Mouse (Mus musculus) adrenal gland, adult (tissue): ENCODE data around the gene Defa31.
"Not testable (repeated sequence)": the region's sequence is repeated elsewhere in the genome, so short reads cannot be mapped to it uniquely, and the experiment has no call there.

Experiments
- DNase-seq, 2 experiments: peaks; one replicate each; pipeline ENCODE4 v3.0.0; 2022 to 2023; ENCODE audit warnings: low spot score in 1 of 2; ENCODE audit not compliant: inconsistent age in 2 of 2

Defa31 gene

DNA sequence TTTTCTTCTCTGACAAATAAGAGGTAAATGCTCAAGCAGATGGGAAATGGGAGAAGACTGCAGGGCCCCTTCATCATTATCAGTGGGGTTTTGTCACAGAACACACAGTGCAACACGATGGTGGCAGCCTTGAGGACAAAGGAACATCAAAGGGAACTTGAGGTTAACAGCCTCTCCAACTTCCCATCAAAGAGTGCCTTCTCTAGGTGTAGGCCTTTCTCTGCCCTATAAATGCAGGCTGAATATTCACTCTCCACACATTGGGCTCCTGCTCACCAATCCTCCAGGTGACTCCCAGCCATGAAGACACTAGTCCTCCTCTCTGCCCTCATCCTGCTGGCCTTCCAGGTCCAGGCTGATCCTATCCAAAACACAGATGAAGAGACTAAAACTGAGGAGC, at the start of gene Defa31:
Gene Defa31, plus strand, starts transcription at position 301 of the 400 bp plus-strand sequence.
- DNase-seq, result not testable (repeated sequence)

DNA sequence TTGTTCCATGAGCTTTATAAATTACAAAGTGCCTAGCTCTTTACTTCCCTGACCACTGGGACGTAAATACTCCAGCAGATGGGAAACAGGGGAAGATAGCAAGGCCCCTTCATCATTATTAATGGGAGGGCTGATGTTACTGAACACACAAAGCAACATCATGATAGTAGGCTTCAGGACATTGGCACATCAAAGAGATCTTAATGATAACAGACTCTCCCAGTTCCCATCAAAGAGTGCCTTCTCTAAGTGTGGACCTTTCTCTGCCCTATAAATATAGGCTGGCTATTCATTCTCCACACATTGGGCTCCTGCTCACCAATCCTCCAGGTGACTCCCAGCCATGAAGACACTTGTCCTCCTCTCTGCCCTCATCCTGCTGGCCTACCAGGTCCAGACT, 29.4 kb upstream of the Defa31 start, which contains the start of gene Defa22:
Gene Defa22, plus strand, starts transcription at position 301 of the 400 bp plus-strand sequence.
- not testable (repeated sequence) for DNase-seq

DNA sequence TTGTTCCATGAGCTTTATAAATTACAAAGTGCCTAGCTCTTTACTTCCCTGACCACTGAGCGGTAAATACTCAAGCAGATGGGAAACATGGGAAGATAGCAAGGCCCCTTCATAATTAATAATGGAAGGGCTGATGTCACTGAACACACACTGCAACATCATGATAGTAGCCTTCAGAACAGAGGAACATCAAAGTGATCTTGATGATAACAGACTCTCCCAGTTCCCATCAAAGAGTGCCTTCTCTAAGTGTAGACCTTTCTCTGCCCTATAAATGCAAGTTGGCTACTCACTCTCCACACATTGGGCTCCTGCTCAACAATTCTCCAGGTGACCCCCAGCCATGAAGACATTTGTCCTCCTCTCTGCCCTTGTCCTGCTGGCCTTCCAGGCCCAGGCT, 9.8 kb downstream of the Defa31 start, which contains the start of gene Gm15293:
Gene Gm15293, plus strand, starts transcription at position 301 of the 400 bp plus-strand sequence.
- not testable (repeated sequence) for DNase-seq
